Mouse (Mus musculus) T-helper 17 cell (primary cell): ENCODE measurements around the gene Rccd1.

Experiments
- in situ Hi-C, 2 experiments: fragments of 300-600 bp; cut with MboI, MseI; formaldehyde crosslinking; loops; 1 replicate in 1 of 2; 2 replicates in 1 of 2; pipeline ENCODE4 v1.15.1; 2025; ENCODE audit warnings: high pct_unique_total_duplicates in 2 of 2

Gene Rccd1

DNA sequence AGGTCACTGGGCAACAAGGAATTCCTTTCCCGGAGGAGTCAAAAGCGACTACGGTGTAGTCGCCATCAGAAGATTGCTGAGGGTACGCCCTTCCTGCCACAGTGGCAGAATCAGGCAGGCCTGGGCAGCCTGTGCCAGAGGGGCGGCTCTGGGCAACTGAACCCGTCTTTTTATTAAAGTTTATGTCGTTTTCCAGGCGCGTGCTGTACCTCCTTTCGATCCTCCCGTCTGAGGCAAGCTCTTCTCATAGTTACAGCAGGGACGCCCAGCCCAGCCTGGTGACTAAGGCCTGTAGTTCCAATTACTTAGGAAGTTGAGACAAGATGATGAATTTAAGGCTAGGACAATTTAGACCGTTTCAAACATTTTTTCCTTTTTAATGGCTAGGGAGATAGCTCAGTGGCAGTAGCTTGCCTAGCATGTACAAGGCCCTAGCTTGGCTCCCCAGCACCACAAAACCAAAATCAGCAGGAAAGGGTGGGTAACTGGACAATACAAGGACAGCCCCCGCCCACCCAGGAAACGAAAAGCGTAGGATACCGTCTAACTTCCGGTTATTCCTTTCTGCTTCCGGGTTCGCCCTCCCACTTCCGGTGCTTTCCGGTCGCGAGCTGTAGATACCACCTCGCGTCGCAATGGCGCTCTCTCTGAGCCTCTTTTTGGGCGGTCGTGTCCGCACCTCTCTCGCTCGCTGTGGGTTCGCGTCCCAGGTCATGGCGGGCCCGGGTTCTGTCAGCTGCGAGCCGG is 63.5 kb downstream of the Rccd1 start, which contains the start of gene Ngrn:
Gene Ngrn, plus strand, starts transcription at position 591 of the 747 bp plus-strand sequence.
- in situ Hi-C loops = no loop called here

GRCm38 (mm10) chr7:80257706-80258105 is 66.5 kb downstream of the Rccd1 start:
- in situ Hi-C loops = no loop called here

DNA sequence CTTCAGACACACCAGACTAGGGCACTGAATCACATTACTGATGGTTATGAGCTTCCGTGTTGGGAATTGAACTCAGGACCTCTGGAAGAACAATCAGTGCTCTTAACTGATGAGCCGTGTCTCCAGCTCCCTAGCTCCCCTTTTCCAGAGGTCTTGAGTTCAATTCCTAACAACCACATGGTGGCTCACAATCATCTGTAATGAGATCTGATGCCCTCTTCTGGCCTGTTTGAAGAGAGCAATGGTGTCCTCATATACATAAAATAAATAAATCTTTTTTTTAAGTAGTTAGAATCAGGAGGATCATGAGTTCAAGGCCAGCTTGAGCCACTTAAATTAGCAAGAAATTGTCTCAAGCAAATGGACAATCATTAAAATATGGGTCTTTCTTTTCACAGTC is 68.3 kb downstream of the Rccd1 start:
- in situ Hi-C loops = no loop called here

DNA sequence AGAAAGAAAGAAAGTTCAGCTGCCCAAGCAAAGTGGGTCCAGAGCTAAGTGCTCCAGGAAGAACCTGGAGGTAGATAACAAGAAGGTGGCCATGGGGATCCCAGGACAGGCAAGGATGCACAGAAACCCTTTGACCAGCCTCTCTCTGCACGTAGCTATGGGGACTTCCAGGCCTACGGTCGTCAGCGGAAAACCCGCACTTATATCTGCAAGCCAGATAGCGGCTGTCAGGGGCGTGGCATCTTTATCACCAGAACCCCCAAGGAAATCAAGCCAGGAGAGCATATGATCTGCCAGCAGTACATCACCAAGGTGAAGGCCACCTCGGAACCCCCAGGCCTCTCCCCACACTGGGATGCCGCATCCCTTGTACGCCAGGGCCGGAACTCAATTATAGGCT is 71.4 kb downstream of the Rccd1 start:
- in situ Hi-C loops = no loop called here

DNA sequence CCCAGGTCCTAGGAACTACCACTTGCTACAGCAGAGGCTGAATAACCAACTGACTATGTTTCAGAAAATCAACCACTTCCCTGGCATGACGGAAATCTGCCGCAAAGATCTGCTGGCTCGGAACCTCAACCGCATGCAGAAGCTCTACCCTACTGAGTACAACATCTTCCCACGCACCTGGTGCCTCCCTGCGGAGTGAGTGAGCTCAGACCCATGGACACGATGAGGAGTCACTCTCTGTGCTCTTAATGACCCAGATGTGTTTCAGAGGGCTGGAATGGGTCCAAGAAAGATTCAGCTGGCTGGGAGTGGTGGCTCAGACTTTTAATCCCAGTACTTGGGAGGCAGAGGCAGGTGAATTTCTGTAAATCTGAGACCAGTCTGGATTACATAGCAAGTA is 71.8 kb downstream of the Rccd1 start:
- in situ Hi-C loops = no loop called here

- in situ Hi-C loops = no loop called here
Observed at GRCm38 (mm10) chr7:80246859-80247258, 77.4 kb downstream of the Rccd1 start.

DNA sequence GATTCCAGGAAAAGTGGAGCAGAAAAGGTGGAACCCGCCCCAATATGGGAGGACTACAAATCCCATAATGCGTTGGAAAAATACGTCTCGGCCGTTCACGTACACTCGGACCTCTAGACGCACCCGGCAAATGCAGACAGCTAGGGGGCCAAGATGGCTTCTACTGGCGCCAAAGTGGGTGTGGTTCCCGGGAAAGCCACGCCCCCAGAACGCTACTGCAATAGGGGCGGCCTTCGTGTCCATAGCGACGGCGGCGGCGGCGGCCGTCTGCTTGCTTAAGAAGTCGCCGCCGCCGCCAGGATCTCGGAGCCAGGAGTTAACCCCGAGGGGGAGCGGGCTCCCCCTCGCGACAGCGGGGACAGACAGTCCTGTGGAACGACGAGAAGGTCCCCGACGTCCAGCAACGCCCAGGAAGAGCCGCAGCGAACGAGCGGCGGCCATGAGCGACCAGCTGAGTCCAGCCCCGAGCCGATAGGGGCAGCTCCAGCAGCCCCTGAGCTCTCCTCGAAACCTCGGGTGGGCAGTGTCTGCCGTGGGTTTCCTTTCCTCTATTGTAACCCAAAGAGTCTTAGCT is 78.0 kb downstream of the Rccd1 start, which contains the start of gene Ttll13:
Gene Ttll13, plus strand, starts transcription at position 229 of the 574 bp plus-strand sequence.
- in situ Hi-C loops = no loop called here

- in situ Hi-C loops = no loop called here
Observed at GRCm38 (mm10) chr7:80244851-80245250, 79.4 kb downstream of the Rccd1 start.
